Mouse (Mus musculus): ENCODE measurements around the gene Ralgds.

GRCm38 (mm10) chr2:28465836-28466518 lies 46.9 kb upstream of the Ralgds start, which contains the start of gene 1700007K13Rik:
- TF ChIP-seq CTCF (IDR thresholded peaks at IDR 0.05; ENCODE audit: low read depth) (no peak), EP300 (IDR thresholded peaks at IDR 0.05; ENCODE audit: low read depth) (no peak)
